Mouse (Mus musculus) R1 (cell line): ENCODE measurements around the gene Sectm1b.
"Not testable (repeated sequence)": the region's sequence is repeated elsewhere in the genome, so short reads cannot be mapped to it uniquely, and the experiment has no call there.

ENCODE experiments used
- DNase-seq: peaks from one replicate; pipeline ENCODE4 v3.0.0-alpha.2; 2018; ENCODE audit warnings: low read depth, low spot score

The Sectm1b gene

DNA sequence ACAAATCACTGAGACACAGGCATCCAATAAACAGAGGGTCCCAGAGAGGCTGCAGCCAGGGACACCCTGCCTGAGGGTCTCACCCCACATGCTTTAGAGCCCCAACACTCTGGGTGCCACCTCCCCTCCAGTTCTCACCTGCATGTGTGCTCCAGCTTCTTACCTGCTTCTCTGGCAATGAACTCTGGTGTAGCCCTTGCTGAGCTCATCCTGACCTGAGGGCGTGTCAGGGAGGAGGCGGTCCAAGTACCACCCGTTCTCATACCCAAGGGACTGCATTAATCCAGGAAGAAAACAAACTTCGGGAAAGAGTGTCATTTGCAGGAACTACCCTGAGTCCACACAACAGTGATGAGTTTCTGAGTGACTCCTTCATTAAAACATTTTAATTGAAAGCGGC, at the start of gene Sectm1b:
TSS of gene Sectm1b (minus strand) at position 191 of the 400 bp plus-strand sequence.
- no peak for DNase-seq

DNA sequence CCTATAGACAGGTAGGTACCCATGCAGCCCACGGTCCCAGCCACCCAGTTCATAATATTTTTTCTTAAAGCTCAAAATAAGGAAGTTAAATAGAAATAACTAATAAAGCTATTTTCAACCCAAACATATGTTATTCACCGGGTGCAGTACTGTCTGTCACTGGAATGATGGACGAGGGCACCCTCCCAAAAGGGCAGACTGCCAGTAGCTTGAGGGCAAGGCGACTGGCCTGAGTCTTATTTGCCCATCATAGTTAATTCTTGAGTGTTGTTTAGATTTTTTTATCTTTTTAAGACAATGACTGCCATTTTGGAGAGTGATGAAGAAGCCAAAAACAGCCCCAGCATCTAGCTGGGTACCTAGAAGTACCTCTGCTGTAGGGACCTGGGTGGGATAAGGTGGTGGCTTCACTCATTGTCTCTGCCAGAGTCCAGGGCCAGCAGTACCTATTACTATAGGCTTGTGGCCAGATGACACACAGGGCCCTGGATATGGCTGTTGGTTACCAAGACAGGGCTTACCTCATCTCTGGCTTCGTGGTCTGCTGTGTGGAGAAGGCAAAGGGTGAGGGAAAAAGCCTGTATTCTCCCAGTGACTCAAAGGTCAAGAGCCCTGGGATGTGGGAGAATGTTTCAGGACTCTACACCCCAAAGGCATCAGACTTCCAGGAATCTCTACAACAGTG, 48.9 kb upstream of the Sectm1b start:
- DNase-seq = no peak

DNA sequence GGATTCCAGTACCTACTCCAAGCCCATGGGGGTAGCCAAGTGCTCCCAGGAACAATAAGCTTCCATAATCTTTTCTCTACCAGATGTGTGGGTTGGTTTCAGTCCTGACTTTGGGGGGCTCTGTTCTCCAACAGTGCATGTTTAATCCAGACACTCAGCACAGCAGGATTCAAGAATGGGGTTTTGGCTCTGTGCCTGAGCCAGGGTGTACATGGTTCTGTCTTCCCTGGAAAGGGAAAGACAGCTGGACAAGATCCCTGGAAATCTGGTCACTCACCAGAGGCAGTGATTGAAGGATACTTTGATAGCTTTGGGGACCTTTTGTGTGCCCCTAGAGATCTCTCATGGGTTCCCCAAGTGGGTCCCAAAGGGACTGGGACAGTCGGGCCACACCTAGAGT, 48.2 kb upstream of the Sectm1b start:
- DNase-seq = no peak

DNA sequence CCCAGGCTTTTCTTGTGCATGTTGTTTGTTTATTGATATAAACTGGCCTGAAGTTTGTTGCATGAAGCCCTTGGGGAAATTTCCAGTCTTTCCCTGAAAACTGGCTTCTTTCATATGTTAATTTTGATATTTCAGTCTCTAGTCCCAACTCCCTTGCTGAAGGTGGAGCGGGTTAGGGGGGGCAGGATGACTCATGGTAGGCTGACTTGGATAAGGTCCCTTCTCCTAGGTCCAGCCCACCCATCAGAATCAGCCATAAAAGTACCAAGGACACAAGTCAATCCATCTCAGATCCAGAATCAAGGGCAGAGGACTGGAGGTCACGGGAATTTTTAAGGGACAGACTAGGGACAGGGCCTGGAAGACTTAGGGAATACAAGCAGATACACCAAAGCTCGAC, 47.7 kb upstream of the Sectm1b start:
- DNase-seq = no peak

DNA sequence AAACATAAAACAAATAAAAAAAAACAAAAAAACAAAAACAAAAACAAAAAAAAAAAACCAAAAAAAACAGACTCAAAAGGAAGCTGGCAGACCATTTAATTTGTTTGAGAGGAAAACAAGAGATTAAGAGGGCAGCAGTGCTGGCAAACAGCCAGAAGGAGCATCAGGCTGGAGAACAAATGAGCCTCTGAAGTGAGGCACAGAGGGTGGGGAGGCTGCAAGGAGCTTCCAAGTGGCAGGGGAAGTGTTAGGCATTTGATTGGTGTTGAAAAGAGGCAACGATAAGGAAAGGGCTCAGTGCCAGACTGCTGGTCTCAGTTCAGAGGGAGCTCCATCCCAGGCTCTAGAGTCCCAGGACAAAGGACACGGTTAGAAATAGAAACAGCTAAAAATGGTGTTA, 46.6 kb upstream of the Sectm1b start:
- DNase-seq = no peak

DNA sequence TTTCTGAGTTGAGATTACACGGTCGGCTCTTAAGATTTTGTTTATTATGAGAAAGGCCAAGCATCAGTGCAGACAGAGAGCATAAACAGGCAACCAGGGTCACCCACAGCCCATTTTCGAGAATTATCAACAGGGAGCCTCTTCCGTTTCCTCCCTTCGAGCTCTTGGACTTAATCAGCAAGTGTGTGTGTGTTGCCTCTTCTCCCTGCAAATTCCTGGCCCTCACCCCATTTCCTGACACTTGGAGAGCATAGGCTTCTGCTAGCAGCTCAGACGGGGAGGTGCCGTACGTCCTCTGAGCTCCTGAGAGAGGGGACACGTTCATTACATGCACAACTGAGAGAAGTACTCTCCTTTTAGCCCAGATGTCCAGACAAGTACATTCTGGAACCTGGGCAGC, 44.7 kb upstream of the Sectm1b start:
- DNase-seq = no peak

DNA sequence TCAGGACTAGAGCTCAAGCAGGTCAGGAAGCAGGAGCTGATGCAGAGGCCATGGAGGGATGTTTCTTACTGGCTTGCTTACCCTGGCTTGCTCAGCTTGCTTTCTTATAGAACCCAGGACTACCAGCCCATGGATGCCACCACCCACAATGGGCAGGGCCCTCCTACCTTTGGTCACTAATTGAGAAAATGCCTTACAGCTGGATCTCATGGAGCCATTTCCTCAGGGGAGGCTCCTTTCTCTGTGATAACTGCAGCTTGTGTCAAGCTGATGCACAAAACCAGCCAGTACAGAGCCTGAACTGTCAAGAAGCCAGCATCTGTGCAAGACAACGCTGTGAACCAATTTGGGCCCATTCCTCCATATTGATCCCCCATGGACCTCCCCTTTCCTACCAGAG, 43.9 kb upstream of the Sectm1b start:
- not testable (repeated sequence) for DNase-seq

DNA sequence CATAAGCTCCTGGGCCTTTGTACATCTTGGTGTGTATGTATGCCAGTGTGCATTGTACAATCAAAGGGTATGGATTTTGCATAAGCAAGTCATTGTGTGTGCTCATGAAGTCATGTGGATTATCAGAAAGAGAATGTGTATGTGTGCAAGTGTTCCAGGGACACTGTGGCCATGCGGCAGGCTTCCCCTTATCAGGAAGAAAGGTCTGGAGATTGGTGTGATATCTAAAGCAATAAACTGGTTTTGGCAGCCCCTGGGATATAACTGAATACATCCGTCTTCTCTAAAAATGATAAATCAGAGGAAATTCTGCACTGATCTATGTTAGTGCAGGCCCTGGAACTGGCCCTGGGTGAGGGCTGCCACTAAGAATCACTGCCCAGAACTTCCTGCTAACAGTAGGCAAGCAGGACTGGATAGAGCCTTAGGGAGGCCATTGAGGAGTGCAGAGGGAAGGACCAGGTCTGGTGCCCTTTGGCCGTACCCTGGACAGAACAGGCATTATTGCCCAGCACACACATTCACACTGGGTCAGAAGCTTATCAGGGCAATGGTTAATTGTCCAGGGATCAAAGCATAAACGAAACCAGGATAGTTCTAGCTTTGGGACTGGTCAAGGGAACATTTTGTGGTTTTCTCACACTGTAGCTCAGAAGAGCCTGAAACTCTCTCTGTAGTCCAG, 37.9 kb upstream of the Sectm1b start:
- DNase-seq = no peak

DNA sequence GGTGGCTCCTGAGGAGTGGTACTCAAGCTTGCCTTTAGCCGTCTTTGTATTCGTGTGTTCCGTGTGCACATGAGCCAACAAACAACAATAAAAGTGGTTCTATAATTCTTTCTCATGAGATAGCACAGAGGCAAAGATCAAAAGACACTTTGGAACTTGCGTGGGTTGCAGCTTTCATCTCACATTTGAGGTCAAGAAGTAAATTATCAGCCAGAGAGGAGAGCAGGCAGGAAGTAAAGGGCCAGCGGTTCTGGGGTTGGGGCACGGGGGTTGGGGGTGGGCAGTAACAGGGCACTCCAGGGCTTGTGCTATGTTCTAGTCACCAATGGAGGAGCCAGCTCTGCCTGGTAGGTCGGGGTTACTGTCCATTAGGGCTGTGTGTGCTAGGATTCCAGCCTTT, 37.3 kb upstream of the Sectm1b start:
- DNase-seq = no peak

DNA sequence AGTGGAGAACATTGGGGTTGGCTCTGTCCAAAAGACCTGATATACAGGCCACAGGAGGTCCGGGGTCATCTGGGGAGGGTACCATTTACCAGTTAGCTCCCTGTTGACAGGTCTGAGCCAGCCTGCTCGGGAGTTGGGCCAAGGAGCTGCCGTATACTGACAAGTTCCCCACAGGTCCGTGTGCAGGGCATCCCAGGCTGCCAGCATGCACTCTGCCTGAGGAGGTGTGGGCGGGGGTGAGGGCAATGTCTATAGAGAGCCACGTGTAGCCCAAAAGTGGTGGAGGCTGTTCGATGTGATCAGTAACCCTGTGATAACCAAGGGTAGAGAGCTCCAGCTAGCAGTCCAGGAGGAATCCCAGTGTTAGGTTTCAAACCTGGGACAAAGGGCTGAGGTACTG, 36.4 kb upstream of the Sectm1b start:
- DNase-seq = no peak

DNA sequence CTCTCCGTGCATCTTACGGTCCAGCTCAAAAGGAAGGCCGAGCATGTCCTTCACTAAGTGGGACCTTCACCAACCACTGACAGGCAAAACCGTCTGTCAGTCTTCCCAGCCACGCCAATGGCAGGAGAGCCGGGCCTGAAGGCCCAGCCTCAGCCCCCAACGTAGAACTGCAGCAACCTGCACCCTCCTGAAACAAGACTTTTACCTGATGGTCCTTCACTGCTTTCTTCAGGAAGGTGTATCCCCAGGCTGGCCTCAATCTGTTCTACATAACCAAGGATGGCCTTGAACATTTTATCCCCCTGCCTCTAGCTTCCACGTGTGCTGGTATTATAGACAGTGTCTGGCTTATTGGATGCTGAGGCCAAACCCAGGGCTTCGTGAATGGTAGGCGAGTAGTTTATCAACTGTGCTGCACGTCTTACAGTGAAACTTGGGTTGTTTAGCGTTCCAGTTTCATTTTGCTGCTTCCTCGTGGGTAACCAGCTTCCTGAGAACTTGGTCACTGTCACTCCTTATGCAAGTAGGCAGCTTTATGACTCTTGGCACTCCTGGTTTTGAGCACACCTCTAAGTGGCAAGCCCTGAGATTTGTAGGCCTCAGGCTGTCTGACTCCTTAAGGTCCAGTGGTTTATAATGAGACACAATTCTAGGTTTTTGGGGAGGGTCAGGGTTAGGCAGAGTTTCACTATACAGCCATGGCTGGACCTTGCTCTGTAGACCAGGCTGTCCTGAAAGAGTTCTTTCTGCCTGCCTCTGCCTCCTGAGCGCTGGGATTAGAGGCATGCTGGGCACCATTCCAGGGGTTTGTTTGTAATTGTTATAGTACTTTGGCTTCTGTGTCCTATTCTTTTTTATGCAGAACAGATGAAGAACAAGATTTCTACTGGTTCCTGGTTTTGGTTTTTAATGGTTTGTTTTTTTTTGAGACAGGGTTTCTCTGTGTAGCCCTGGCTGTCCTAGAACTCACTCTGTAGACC, 29.5 kb upstream of the Sectm1b start:
- no peak for DNase-seq

DNA sequence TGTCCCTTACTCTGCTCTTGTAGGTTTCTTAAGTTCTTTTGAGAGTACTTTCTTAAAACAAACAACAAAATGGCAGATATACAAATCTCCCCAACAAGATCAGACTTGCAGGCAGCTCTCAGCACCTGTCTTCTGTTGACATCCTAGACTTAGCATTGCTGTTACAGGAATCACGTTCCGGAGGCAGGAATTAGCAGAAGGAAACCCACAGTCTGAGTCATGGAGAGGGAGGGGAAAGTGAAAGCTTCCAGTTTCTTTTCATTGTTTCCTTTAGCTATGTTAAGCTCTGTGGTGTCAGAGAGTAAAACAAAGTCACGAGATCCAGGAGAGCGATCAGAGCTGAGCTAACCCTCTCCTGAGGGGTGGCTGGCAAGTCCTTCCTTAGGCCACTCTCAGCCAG, 27.6 kb upstream of the Sectm1b start:
- no peak for DNase-seq

DNA sequence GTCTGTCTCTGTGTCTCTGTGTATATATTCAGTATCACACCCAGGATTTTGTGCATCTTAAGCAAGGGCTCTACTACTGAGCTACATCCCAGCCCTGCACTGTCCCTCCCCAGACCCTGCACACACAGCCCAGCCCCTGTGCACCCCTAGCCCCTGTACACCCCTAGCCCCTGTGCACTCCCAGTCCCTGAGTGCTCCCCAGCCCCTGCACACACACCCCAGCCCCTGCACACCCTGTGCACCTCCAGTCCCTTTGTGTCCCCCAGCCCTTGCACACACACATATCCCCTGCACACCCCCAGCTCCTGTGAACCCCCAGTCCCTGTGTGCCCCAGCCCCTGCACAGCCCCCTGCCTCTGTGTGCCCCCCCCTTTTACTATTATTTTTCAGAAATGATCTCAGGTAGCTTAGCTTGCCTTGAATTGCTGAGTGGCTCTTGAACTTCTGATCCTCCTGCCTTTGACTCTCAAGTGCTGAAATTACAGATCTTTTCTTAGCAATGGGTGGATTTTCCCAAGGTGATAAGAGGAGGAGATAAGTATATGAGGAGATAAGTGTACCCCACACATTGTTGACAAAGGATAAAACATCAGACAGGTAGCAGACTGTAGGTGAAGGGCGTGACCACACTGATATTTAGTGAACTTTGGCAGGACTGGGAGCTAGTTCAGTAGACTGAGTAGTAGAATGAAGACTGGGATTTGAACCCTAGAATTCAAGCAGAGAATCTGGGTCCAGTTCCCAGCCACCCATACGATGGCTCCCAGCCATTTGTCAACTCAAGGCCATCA, 26.6 kb upstream of the Sectm1b start:
- no peak for DNase-seq

DNA sequence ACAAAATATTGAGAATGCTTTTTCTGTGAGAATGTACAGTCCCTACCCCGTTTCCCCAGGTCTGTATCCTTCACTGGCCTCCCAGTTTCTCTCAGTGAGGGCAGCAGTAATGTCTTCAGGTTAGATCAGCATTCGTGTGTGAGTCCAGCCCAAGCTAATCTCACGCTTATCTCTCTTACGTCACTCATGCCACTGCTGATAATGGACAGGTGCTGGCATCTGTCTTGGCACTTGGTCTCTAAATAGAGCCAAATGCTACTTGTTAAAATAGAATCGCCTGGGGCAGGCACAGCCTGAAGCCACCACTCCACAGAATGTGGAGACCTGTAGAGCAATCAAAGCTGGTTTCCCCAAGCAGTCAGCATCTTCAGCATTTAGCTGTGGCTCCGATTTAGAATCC, 25.6 kb upstream of the Sectm1b start:
- no peak for DNase-seq

DNA sequence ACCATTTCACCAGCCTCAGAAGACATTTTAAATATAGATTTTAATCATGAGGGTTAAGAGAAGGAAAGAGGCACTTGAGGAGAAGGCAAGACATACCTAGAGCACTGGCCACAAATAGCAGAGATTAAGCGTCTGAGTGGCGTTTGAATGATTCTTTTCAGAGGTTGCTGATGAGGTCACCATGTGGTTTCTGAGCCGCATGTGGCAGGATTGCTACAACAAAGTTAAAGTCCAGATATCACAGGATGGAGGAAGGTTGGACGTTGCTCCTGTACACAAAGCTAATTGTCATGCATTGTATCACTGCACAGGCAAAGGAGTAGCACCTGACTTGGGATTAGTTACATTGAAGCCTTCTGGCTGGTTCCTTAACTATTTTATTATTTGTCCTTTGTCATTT, 22.9 kb upstream of the Sectm1b start:
- DNase-seq = no peak

DNA sequence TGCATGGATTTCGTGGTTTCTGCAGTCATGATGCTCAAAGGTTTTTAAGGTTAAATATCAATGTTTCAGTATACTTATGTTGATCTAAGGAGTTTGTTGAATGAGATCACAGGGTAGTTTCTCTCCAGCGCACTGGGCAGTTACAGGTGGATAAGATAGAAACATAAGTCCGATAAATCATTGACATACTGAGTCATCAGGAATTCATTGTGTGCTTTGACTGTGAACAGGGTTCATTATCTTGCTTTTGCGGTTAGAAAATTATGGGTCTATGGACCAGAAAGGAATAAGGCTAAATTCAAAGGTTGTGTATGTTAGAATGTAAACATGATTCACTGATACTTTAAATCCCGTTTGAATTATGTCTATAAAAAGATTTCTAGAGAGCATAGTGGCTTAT, 21.8 kb upstream of the Sectm1b start:
- no peak for DNase-seq

DNA sequence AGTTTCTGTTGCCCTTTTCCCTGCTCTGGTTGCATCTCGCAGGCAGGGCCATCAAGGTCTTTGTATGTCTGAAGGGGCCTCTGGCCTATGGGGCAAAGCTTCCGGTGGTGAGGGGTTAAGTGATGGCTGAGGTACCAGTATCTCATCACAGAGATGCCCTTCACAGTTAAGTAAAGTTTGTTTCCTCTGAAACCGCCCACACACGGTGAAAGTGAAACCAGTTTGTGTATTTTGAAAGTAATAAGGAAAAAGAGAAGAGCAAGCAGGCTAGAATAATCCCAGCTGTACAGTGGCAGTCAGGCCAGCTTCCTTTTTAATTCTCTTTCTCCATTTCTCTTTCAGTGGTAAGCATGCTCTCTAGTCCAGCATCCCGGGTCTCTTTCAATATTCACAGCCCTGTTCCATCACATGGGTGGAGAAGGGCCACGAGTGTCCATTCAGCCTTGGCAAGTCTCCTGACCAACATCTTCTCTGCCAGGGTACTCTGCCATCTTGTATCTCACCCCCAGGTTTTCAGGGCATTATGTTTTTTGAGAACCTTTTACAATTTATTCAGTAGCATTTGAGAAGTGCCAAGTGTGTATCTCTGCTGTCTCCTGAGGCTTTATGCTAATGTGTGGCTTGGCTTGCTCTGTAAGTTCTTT, 19.6 kb upstream of the Sectm1b start:
- no peak for DNase-seq

DNA sequence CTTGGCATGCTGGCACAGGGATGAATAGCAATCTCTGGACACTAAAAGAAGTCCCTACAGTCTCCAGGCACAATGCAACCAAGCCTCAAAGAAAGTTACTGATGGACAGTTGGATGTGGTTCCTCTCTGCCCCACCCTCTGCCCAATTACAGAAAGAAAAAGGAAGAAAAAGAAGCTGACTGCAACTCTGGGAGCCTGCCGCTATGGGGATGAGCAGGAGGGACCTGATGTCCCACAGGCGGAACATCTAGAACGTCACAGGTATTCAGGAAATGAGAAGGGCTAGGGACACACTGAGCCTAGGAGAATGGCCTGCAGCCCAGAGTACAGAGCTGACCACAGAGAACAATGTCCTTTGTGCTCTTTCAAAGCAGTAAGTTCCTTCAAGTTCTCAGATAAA, 18.9 kb upstream of the Sectm1b start:
- DNase-seq = no peak

DNA sequence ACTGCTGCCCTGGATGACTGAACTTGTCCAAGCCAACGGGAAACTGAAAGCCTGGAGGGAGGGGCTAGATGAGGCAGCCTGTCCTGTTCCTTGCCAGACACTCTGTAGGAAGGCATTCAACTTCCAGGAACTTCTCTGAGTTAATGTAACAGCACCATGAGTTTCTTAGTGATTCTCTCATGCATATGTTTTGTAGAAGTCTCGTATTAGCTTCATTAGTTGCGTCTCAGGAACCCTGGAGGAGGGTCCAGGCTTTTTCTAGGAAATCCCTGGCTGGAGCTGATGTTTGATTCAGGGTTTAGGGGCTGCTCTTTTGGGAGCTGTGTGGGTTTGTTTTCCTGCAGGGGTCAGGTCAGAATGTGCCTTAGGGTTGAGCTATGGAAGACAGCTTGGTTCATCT, 17.8 kb upstream of the Sectm1b start, which contains the start of gene Sectm1a:
TSS of gene Sectm1a (minus strand) at position 101 of the 400 bp plus-strand sequence.
- DNase-seq = no peak

DNA sequence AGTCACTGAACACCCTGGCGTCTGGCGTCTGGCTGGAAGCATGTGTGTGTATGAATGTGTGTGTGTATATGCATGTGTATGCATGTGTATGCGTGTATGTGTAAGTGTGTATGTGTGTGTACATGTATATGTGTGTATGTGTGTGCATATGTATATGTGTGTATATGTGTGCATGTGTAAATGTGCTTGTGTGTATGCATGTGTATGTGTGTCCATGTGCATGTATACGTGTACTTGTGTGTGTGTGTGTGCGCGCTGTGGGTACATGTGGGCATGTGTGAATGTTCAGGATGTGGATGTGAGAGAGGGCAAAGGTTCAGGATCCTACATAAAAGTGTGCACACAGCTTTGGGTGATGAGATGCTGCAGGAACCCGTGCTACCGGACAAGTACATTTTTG, 17.0 kb upstream of the Sectm1b start:
- DNase-seq = no peak

DNA sequence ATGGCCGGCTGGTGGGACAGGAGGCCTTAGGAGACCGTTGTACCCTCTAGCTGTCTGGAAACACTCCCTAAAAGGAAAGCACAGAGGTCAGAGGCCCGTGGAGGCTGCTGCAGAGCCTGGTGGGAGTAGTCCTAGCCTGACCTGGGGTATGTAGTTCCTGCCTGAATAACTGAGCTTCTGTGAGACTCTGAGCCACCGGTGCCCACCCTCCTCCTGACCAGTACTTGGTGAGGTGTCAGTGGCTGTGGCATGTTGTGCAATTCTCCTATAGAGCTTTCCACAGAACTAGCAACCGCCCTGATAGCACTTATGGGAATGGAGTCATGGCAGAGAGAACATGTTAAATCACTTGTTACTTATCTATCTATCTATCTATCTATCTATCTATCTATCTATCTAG, 12.3 kb upstream of the Sectm1b start:
- DNase-seq = no peak
